Mouse (Mus musculus) kidney, adult 2 months (tissue): ENCODE measurements around the gene Pdlim1.

Source experiments
- CTCF ChIP-seq: fragments of 200-500 bp; conservative IDR thresholded peaks from 2 replicates; pipeline ENCODE4 v1.5.1; 2011; ENCODE audit warnings: low read depth, mild to moderate bottlenecking, control low read depth, low read length, moderate library complexity, mixed read lengths; ENCODE audit not compliant: insufficient read depth, insufficient read length
- POLR2A ChIP-seq: fragments of 200-500 bp; IDR thresholded peaks from one replicate; pipeline ENCODE4 v1.6.1; 2011; ENCODE audit warnings: low read depth, low read length, control low read depth

- TF ChIP-seq POLR2A (no peak), CTCF (no peak)
Measured at GRCm38 (mm10) chr19:40257396-40257795, 14.2 kb downstream of the Pdlim1 start.
